Mouse (Mus musculus): ENCODE results near the gene Fam185a. TPM values are rescaled to one million over a fixed set of nuclear protein-coding genes. Genes with fewer than 3 reads are reported as not detected.

Fam185a gene
- polyA plus RNA-seq, 1 experiment from 2014 or later = 6.9 TPM

Other genes with a start within 250 kb of the Fam185a start
- gene Gsap, start 238.7 kb upstream of the Fam185a start, polyA plus RNA-seq (2014; fragmentation: Nextera tagmentation; extraction: Ambion mirVana) = 1.7 and 1.8 TPM in 2 replicates
- gene Fgl2, start 52.3 kb upstream of the Fam185a start, polyA plus RNA-seq (2014; fragmentation: Nextera tagmentation; extraction: Ambion mirVana) = 0.98 and 1.3 TPM in 2 replicates
- 0.45 TPM in 1 of 2 replicates, not detected in the other for gene Ccdc146, start 281 bp upstream of the Fam185a start, polyA plus RNA-seq (2014; fragmentation: Nextera tagmentation; extraction: Ambion mirVana)
- 40.2 and 42.8 TPM in 2 replicates for gene Lrrc17, start 118.6 kb downstream of the Fam185a start, polyA plus RNA-seq (2014; fragmentation: Nextera tagmentation; extraction: Ambion mirVana)
- gene Fbxl13, start 220.7 kb downstream of the Fam185a start, polyA plus RNA-seq (2014; fragmentation: Nextera tagmentation; extraction: Ambion mirVana) = 0.11 TPM in 2 replicates
- gene Armc10, start 220.9 kb downstream of the Fam185a start, polyA plus RNA-seq (2014; fragmentation: Nextera tagmentation; extraction: Ambion mirVana) = 83.6 and 92.8 TPM in 2 replicates